Mouse (Mus musculus) limb, embryonic 13.5 days (tissue): ENCODE measurements around the gene Gm27029. TPM values are rescaled to one million over a fixed set of nuclear protein-coding genes. Genes with fewer than 3 reads are reported as not detected.
"Not testable (repeated sequence)": the region's sequence is repeated elsewhere in the genome, so short reads cannot be mapped to it uniquely, and the experiment has no call there.

Experiments used
- ATAC-seq: fragments of 200-750 bp; cut with Nextera tagmentation; 2 replicates; pipeline ENCODE4 v1.8.0; 2017; ENCODE audit warnings: low read depth, moderate number of reproducible peaks, moderate TSS enrichment; ENCODE audit not compliant: low FRiP score
- H3K27ac ChIP-seq: fragments of 300-500 bp; sonication (generic); 2 replicates; pipeline ENCODE4 v1.5.1; 2015; ENCODE audit warnings: inconsistent platforms, mild to moderate bottlenecking, moderate library complexity
- H3K27me3 ChIP-seq: fragments of 300-500 bp; sonication (generic); 2 replicates; pipeline ENCODE4 v1.6.1; 2015; ENCODE audit warnings: mild to moderate bottlenecking, inconsistent platforms
- H3K36me3 ChIP-seq: fragments of 300-500 bp; sonication (generic); 2 replicates; pipeline ENCODE4 v1.6.1; 2015; ENCODE audit warnings: inconsistent platforms, mild to moderate bottlenecking, moderate library complexity
- H3K4me1 ChIP-seq: fragments of 300-500 bp; sonication (generic); 2 replicates; pipeline ENCODE4 v1.6.1; 2015; ENCODE audit warnings: inconsistent platforms
- H3K4me2 ChIP-seq: fragments of 300-500 bp; sonication (generic); replicated peaks from 2 replicates; pipeline ENCODE4 v1.6.1; 2015; ENCODE audit warnings: inconsistent platforms, mild to moderate bottlenecking, moderate library complexity
- H3K4me3 ChIP-seq: fragments of 300-500 bp; sonication (generic); 2 replicates; pipeline ENCODE4 v1.5.1; 2015; ENCODE audit warnings: moderate library complexity, mild to moderate bottlenecking, inconsistent platforms
- H3K9ac ChIP-seq: fragments of 300-500 bp; sonication (generic); 2 replicates; pipeline ENCODE4 v1.6.1; 2015; ENCODE audit warnings: mild to moderate bottlenecking, inconsistent platforms
- H3K9me3 ChIP-seq: fragments of 300-500 bp; sonication (generic); 2 replicates; pipeline ENCODE4 v1.6.1; 2016; ENCODE audit warnings: inconsistent platforms
- WGBS: fragments of 180-500 bp; shearing (Covaris S2); methylation state at CpG from one replicate; pipeline ENCODE4 v1.1.7; 2015; 5-methylcytosine and 5-hydroxymethylcytosine counted together
- polyA plus RNA-seq: library from polyadenylated mRNA; unstranded; fragments of >200 nt; fragmentation: Nextera tagmentation; extraction: Ambion mirVana; gene quantifications from 2 replicates; pipeline ENCODE4 v1.2.1, GENCODE M21; 2015

The Gm27029 gene
- polyA plus RNA-seq, 1 experiment from 2014 or later: 11.5 TPM

DNA sequence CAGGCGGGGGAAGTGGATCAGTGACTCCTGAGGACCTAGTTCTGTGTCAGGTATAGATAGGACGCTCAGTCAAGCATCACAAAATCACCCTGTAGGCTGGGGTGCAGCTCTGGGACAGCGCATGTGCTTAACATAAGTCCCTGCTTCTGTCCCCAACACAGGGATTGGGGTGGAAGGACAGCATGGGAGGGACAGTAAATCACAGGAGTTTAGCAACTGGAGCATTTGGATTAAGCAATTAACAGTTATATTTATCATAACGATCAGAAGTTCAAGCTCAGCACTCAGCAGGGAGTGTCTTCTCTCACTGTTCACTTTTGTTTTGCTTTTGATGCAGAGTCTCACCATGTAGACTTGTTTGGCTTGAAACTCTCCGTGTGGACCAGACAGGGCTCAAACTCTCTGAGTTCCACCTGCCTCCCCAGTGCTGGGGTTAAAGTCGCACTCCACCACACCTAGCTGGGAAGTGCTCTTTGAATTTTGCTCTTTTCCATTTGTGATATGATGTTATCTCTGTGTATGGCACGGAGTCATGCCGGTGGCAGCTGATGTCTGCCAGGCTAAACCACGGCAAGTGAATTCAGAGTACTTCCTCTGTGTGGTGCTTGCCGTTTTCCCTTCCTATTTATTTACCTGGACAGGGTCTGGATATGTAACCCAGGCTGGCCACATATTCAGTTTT lies 27.6 kb upstream of the Gm27029 start:
- no peak overlapping the region for H3K27ac ChIP-seq
- H3K36me3 ChIP-seq: no peaks in the 10 kb centered on the region; the same call in 1 of the 2 replicates
- 71% methylated on average over 10 of the region's 10 CpGs for WGBS
- no peak for ATAC-seq
- H3K9me3 ChIP-seq: no peaks in the 10 kb centered on the region
- no peak overlapping the region for H3K4me3 ChIP-seq
- H3K4me2 ChIP-seq: no peak overlapping the region
- no peak overlapping the region for H3K9ac ChIP-seq
- H3K27me3 ChIP-seq: no peaks in the 10 kb centered on the region
- peaks cover 22% of the 10 kb centered on the region for H3K4me1 ChIP-seq

- H3K4me3 ChIP-seq: no peak overlapping the region
- 92% methylated on average over 10 of the region's 10 CpGs for WGBS
- no peak overlapping the region for H3K27ac ChIP-seq
- H3K9ac ChIP-seq: no peak overlapping the region
- H3K36me3 ChIP-seq: peaks cover 3% of the 10 kb centered on the region; the same call in 1 of the 2 replicates
- no peaks in the 10 kb centered on the region for H3K27me3 ChIP-seq
- H3K9me3 ChIP-seq: no peaks in the 10 kb centered on the region
- no peak overlapping the region for H3K4me2 ChIP-seq
- H3K4me1 ChIP-seq: peaks cover 22% of the 10 kb centered on the region
- no peak for ATAC-seq
Measured at GRCm38 (mm10) chr11:101451536-101451935, 26.9 kb upstream of the Gm27029 start.

- no peak for ATAC-seq
- peaks cover 8% of the 10 kb centered on the region for H3K36me3 ChIP-seq
- H3K4me2 ChIP-seq: no peak overlapping the region
- H3K9ac ChIP-seq: no peak overlapping the region
- no peaks in the 10 kb centered on the region for H3K27me3 ChIP-seq
- 78% methylated on average over 3 of the region's 3 CpGs for WGBS
- H3K27ac ChIP-seq: no peak overlapping the region
- H3K9me3 ChIP-seq: no peaks in the 10 kb centered on the region
- H3K4me3 ChIP-seq: no peak overlapping the region
- peaks cover 22% of the 10 kb centered on the region for H3K4me1 ChIP-seq
Measured at GRCm38 (mm10) chr11:101450394-101450793, 25.8 kb upstream of the Gm27029 start.

- H3K4me3 ChIP-seq, H3K27me3 ChIP-seq, H3K27ac ChIP-seq, H3K9me3 ChIP-seq, ATAC-seq, H3K9ac ChIP-seq, H3K4me2 ChIP-seq: not testable (repeated sequence)
- H3K36me3 ChIP-seq: peaks cover 14% of the 10 kb centered on the region
- peaks cover 20% of the 10 kb centered on the region; the same call in 1 of the 2 replicates for H3K4me1 ChIP-seq
- WGBS: 83% methylated on average over 4 of the region's 4 CpGs
Measured at GRCm38 (mm10) chr11:101449596-101449995, 25.0 kb upstream of the Gm27029 start.

DNA sequence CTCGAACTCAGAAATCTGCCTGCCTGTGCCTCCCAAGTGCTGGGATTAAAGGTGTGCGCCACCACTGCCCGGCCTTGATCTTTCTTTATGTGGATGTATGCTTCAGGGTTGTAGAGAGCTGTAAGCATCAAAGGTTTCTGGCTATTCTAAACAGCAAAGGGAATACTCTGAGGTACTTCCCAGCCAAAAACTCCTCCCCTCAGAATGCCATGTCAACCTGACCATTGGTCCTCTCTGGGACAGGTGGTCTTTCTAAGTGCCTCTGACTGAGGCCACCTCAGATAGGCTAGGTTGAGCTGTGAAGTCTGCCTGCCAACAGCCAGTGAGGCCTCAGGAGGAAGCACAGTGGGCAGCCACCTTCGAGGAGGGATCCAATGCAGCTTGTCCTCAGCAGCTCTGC lies 24.3 kb upstream of the Gm27029 start:
- Histone ChIP-seq H3K4me1 (peaks cover 23% of the 10 kb centered on the region), H3K9ac (peak overlapping the region; percentile 62), H3K27me3 (no peaks in the 10 kb centered on the region), H3K36me3 (peaks cover 21% of the 10 kb centered on the region), H3K4me2 (peak overlapping the region; percentile 60), H3K27ac (no peak overlapping the region), H3K9me3 (no peaks in the 10 kb centered on the region), H3K4me3 (peak overlapping the region; percentile 42)
- no peak; the same call in 1 of the 2 replicates for ATAC-seq
- 87% methylated on average over 4 of the region's 4 CpGs for WGBS

DNA sequence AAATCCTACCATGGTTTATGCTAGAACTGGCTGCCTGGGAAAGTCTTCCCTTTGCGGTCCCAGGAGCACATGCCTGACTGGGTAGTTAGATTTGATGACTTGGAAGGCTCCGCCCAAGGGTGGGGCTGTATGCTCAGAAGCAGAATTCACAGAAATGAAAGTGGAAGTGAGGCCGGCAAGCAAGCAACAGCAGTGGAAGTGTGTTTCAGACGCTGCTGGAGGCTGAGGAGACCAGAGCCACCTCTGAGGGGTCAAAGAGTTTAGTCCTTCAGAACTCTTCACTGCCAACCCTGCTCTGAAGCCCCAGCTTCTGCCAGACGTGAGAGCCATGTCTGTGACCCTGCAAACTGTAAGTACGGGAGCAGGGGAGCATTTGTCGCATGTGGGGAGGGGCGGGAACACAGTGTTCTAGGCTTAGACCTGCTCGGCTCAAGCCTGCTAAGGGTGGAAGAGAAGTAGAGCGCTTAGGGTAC lies 23.7 kb upstream of the Gm27029 start, which contains the start of gene Ifi35:
TSS of gene Ifi35 (plus strand) at position 134 of the 473 bp plus-strand sequence.
- 25% methylated on average over 10 of the region's 10 CpGs for WGBS
- H3K36me3 ChIP-seq: peaks cover 27% of the 10 kb centered on the region
- peak within 1 kb of the TSS; percentile 62 for H3K9ac ChIP-seq
- no peaks in the 10 kb centered on the region for H3K27me3 ChIP-seq
- peak within 1 kb of the TSS; percentile 60 for H3K4me2 ChIP-seq
- H3K9me3 ChIP-seq: no peaks in the 10 kb centered on the region
- peak within 1 kb of the TSS; percentile 42 for H3K4me3 ChIP-seq
- peak within 1 kb of the TSS; percentile 72; the same call in 1 of the 2 replicates for H3K27ac ChIP-seq
- peak; percentile 59 for ATAC-seq
- peaks cover 29% of the 10 kb centered on the region for H3K4me1 ChIP-seq

- no peak for ATAC-seq
- 79% methylated on average over 5 of the region's 5 CpGs for WGBS
- H3K4me2 ChIP-seq: peak overlapping the region; percentile 60; the same call in 1 of the 2 replicates
- H3K9ac ChIP-seq: no peak overlapping the region
- peak overlapping the region; percentile 42 for H3K4me3 ChIP-seq
- no peaks in the 10 kb centered on the region for H3K27me3 ChIP-seq
- peaks cover 27% of the 10 kb centered on the region for H3K36me3 ChIP-seq
- H3K4me1 ChIP-seq: peaks cover 33% of the 10 kb centered on the region
- H3K27ac ChIP-seq: peak overlapping the region; percentile 72; the same call in 1 of the 2 replicates
- no peaks in the 10 kb centered on the region for H3K9me3 ChIP-seq
Measured at GRCm38 (mm10) chr11:101447786-101448185, 23.2 kb upstream of the Gm27029 start.

- H3K4me3 ChIP-seq, H3K9ac ChIP-seq, H3K27me3 ChIP-seq, H3K4me2 ChIP-seq, H3K27ac ChIP-seq, H3K9me3 ChIP-seq, ATAC-seq: not testable (repeated sequence)
- 90% methylated on average over 8 of the region's 8 CpGs for WGBS
- Histone ChIP-seq H3K4me1 (peaks cover 33% of the 10 kb centered on the region), H3K36me3 (peaks cover 27% of the 10 kb centered on the region)
Measured at GRCm38 (mm10) chr11:101446860-101447259, 22.3 kb upstream of the Gm27029 start.

DNA sequence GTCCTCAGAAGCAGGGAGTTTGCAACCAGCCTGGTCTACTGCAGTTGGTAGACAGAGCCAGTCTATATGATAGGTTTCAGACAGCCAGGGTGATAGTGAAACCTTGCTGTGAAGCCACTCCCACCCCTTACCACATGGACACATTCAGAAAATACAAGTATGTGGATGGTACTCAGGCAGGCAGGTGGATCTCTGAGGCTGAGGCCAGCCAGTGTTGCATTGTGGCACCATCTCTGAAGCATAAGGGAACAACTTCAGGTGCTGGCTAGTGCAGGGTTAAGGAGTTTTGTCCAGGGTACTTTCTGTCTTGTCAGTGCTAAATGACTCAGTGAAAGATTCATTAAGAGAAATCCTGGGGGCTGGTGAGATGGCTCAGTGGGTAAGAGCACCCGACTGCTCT lies 21.7 kb upstream of the Gm27029 start:
- no peak overlapping the region for H3K4me3 ChIP-seq
- H3K4me2 ChIP-seq: no peak overlapping the region
- peaks cover 27% of the 10 kb centered on the region for H3K36me3 ChIP-seq
- no peak overlapping the region for H3K27ac ChIP-seq
- H3K9ac ChIP-seq: no peak overlapping the region
- H3K9me3 ChIP-seq: no peaks in the 10 kb centered on the region
- H3K27me3 ChIP-seq: no peaks in the 10 kb centered on the region
- ATAC-seq: no peak
- 81% methylated on average over 1 of the region's 1 CpGs for WGBS
- peaks cover 33% of the 10 kb centered on the region for H3K4me1 ChIP-seq

- peak overlapping the region; percentile 85 for H3K4me3 ChIP-seq
- peaks cover 20% of the 10 kb centered on the region for H3K4me1 ChIP-seq
- H3K9ac ChIP-seq: peak overlapping the region; percentile 98
- peaks cover 27% of the 10 kb centered on the region for H3K36me3 ChIP-seq
- H3K27ac ChIP-seq: peak overlapping the region; percentile 95
- no peaks in the 10 kb centered on the region for H3K27me3 ChIP-seq
- ATAC-seq: 0 out of 2 replicates have a peak, but pooled peaks have one; percentile 0
- H3K9me3 ChIP-seq: no peaks in the 10 kb centered on the region
- under 1% methylated on average over 14 of the region's 14 CpGs for WGBS
- peak overlapping the region; percentile 96 for H3K4me2 ChIP-seq
Measured at GRCm38 (mm10) chr11:101442760-101443159, 18.2 kb upstream of the Gm27029 start.

DNA sequence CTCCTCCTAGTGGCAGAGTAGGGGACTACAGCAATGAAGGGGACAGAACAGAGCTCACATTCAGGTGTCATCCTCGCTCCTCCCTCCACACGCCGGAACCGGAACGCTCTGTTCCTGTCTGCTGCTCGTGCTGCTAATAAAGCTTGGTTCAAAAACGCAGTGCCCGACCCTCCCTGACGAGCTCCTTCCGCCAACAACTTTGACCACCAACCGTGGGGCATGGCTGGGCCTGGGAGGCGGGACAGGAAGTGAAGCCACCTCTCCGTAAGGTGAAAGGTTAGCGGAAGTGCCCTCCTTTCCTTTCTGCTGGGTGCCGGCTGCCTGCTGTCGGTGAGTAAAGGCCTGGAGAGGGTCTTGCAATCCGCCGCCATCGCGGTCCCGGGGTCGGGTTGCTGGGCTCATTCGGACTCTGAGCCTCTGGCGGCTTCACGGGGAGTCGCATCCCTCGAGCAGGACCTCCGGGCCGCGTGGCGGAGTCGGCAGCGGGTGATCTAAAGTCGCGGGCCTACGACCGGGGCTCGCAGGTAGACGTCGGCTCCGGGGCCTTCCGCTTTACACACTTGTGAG lies 17.6 kb upstream of the Gm27029 start, which contains the start of gene Rpl27:
TSS of gene Rpl27 (plus strand) at position 172 of the 567 bp plus-strand sequence.
- no peaks in the 10 kb centered on the region for H3K9me3 ChIP-seq
- H3K4me1 ChIP-seq: peaks cover 20% of the 10 kb centered on the region
- no peaks in the 10 kb centered on the region for H3K27me3 ChIP-seq
- peak within 1 kb of the TSS; percentile 95 for H3K27ac ChIP-seq
- H3K4me3 ChIP-seq: peak within 1 kb of the TSS; percentile 85
- H3K36me3 ChIP-seq: peaks cover 27% of the 10 kb centered on the region
- ATAC-seq: peak; percentile 100
- peak within 1 kb of the TSS; percentile 98 for H3K9ac ChIP-seq
- peak within 1 kb of the TSS; percentile 96 for H3K4me2 ChIP-seq
- under 1% methylated on average over 42 of the region's 42 CpGs for WGBS

GRCm38 (mm10) chr11:101441450-101442126 lies 17.0 kb upstream of the Gm27029 start:
- H3K9ac ChIP-seq, H3K27me3 ChIP-seq, ATAC-seq, H3K27ac ChIP-seq, H3K9me3 ChIP-seq: not testable (repeated sequence)
- peak overlapping the region; percentile 57 for H3K4me2 ChIP-seq
- H3K4me3 ChIP-seq: peak overlapping the region; percentile 85
- peaks cover 24% of the 10 kb centered on the region for H3K36me3 ChIP-seq
- 36% methylated on average over 15 of the region's 15 CpGs for WGBS
- peaks cover 20% of the 10 kb centered on the region for H3K4me1 ChIP-seq
